In genomic region chr9:44708925-44709324, GRCm38 (mm10) we compare ENCODE assay signal across 8 mouse cellular contexts. TPM values are rescaled to one million over a fixed set of nuclear protein-coding genes. Genes with fewer than 3 reads are reported as not detected.
DNase-seq lines count a peak whose midpoint lies in the region; ATAC-seq and TF ChIP-seq lines count a peak whose summit lies in the region.
"Had no signal": no experiment of that assay in that cellular context is flagged by ENCODE, and none has a peak within 500 bp of the region (broad histone marks: within the 10 kb centered on the region; RNA-seq: fewer than 3 reads in every experiment).

No protein-coding gene starts in this region.

- H3K27me3 ChIP-seq in limb, embryonic 12.5 days, result no peaks in the 10 kb centered on the region
- H3K27me3 ChIP-seq in kidney, adult 2 months (replicated peaks; ENCODE audit: control insufficient read depth, insufficient read depth, low read length), result no peaks in the 10 kb centered on the region

- WGBS in limb, embryonic 12.5 days, result 15% methylated on average over 6 of the region's 6 CpGs
- WGBS in kidney, adult 2 months, result 42% methylated on average over 6 of the region's 6 CpGs

- H3K9ac ChIP-seq in limb, embryonic 12.5 days (replicated peaks), result peak overlapping the region; percentile 65

- H3K4me2 ChIP-seq in limb, embryonic 12.5 days, result peak overlapping the region; percentile 77

- peak; percentile 51 for DNase-seq in ovary, postnatal 36 days (ENCODE audit: low spot score)
- no peak for DNase-seq in ovary, postnatal 14 days (ENCODE audit: low spot score)
- DNase-seq in cerebellum, postnatal 4 days (ENCODE audit: low spot score in 2 of 2), result no peak
- no peak for DNase-seq in kidney, adult 2 months

- H3K27ac ChIP-seq in embryonic fibroblast, embryonic 13.5 days (ENCODE audit: insufficient read depth, low read length), result no peak overlapping the region
- H3K27ac ChIP-seq in limb, embryonic 12.5 days, result peak overlapping the region; percentile 81
- no peak overlapping the region for H3K27ac ChIP-seq in kidney, adult 2 months (ENCODE audit: insufficient read depth, low read depth, low read length)
- H3K27ac ChIP-seq: macrophage had no signal

- H3K36me3 ChIP-seq in limb, embryonic 12.5 days, result peaks cover 90% of the 10 kb centered on the region
- H3K36me3 ChIP-seq in kidney, adult 2 months (ENCODE audit: control insufficient read depth, insufficient read depth, low read length), result no peaks in the 10 kb centered on the region; the same call in 1 of the 2 replicates

- no peak for TF ChIP-seq POLR2A in embryonic fibroblast, embryonic 13.5 days (IDR thresholded peaks at IDR 0.05; ENCODE audit: low read depth, low read length)
- no peak for TF ChIP-seq POLR2A in kidney, adult 2 months (IDR thresholded peaks at IDR 0.05; ENCODE audit: low read depth, low read length)

- no peaks in the 10 kb centered on the region for H3K9me3 ChIP-seq in limb, embryonic 12.5 days

- H3K4me3 ChIP-seq in embryonic fibroblast, embryonic 13.5 days (ENCODE audit: insufficient read depth, low read length), result peak overlapping the region; percentile 12; the same call in 1 of the 2 replicates
- peak overlapping the region; percentile 46 for H3K4me3 ChIP-seq in limb, embryonic 12.5 days (replicated peaks)
- no peak overlapping the region for H3K4me3 ChIP-seq in kidney, adult 2 months (ENCODE audit: insufficient read depth, low read depth, low read length)

- H3K4me1 ChIP-seq in embryonic fibroblast, embryonic 13.5 days (ENCODE audit: control insufficient read depth, insufficient read depth, low read length), result peaks cover 8% of the 10 kb centered on the region
- H3K4me1 ChIP-seq in limb, embryonic 12.5 days (replicated peaks), result peaks cover 19% of the 10 kb centered on the region
- H3K4me1 ChIP-seq in kidney, adult 2 months (ENCODE audit: control insufficient read depth, insufficient read depth, low read length), result peaks cover 7% of the 10 kb centered on the region

- no peak for TF ChIP-seq CTCF in embryonic fibroblast, embryonic 13.5 days (IDR thresholded peaks at IDR 0.05; ENCODE audit: borderline replicate concordance, insufficient read depth, low read length)
- TF ChIP-seq CTCF in kidney, adult 2 months (conservative IDR thresholded peaks at IDR 0.05; ENCODE audit: insufficient read depth, insufficient read length, low read depth, low read length), result no peak

- peak; percentile 50 for ATAC-seq in limb, embryonic 12.5 days (ENCODE audit: insufficient number of reproducible peaks, insufficient read depth, low FRiP score, low TSS enrichment, low read depth)
- ATAC-seq in cerebellum, adult (ENCODE audit: insufficient number of reproducible peaks, low FRiP score, low TSS enrichment), result no peak

RNA-seq across cellular contexts. Expression of gene Phldb1, which starts 26.1 kb away (rescaled TPM):
- 61.2 and 68.8 TPM in 2 replicates for polyA plus RNA-seq in embryonic fibroblast, embryonic 13.5 days (2011; ENCODE audit: insufficient read length, low read depth, missing spikeins)
- polyA plus RNA-seq in limb, embryonic 12.5 days (2016; fragmentation: Nextera tagmentation; extraction: Ambion mirVana), result 60.4 and 65.4 TPM in 2 replicates
- polyA plus RNA-seq in kidney, adult 2 months (2012; rRNA removed), result 37.6 and 46.4 TPM in 2 replicates

RNA-seq across cellular contexts. Expression of gene Treh, which starts 35.9 kb away (rescaled TPM):
- polyA plus RNA-seq in embryonic fibroblast, embryonic 13.5 days (2011; ENCODE audit: insufficient read length, low read depth, missing spikeins), result not detected in 2 replicates
- not detected in 2 replicates for polyA plus RNA-seq in limb, embryonic 12.5 days (2016; fragmentation: Nextera tagmentation; extraction: Ambion mirVana)
- 32.2 and 34.4 TPM in 2 replicates for polyA plus RNA-seq in kidney, adult 2 months (2012; rRNA removed)
- polyA plus RNA-seq: macrophage had no signal

RNA-seq across cellular contexts. Expression of gene Arcn1, which starts 58.7 kb away (rescaled TPM):
- 255 and 260 TPM in 2 replicates for polyA plus RNA-seq in embryonic fibroblast, embryonic 13.5 days (2011; ENCODE audit: insufficient read length, low read depth, missing spikeins)
- 194 and 208 TPM in 2 replicates for polyA plus RNA-seq in limb, embryonic 12.5 days (2016; fragmentation: Nextera tagmentation; extraction: Ambion mirVana)
- polyA plus RNA-seq in kidney, adult 2 months (2012; rRNA removed), result 42.3 and 50.9 TPM in 2 replicates

RNA-seq across cellular contexts. Expression of gene Ift46, which starts 58.8 kb away (rescaled TPM):
- polyA plus RNA-seq in embryonic fibroblast, embryonic 13.5 days (2011; ENCODE audit: insufficient read length, low read depth, missing spikeins), result 128 and 132 TPM in 2 replicates
- polyA plus RNA-seq in limb, embryonic 12.5 days (2016; fragmentation: Nextera tagmentation; extraction: Ambion mirVana), result 139 and 150 TPM in 2 replicates
- 51.0 and 58.8 TPM in 2 replicates for polyA plus RNA-seq in kidney, adult 2 months (2012; rRNA removed)

Comparison
In these comparisons a context has a peak if more than half of its experiments do, and no peak if none do; other contexts are left out.
1. RNA of gene Treh, which starts 35.9 kb away (polyA plus RNA-seq): 32.2 to 34.4 TPM in kidney, adult 2 months; not detected in embryonic fibroblast, embryonic 13.5 days and not detected in limb, embryonic 12.5 days; every median in the first group is over 10 times any median in the second.